8 mouse cellular contexts compared by ENCODE assay signal in the genomic region with DNA sequence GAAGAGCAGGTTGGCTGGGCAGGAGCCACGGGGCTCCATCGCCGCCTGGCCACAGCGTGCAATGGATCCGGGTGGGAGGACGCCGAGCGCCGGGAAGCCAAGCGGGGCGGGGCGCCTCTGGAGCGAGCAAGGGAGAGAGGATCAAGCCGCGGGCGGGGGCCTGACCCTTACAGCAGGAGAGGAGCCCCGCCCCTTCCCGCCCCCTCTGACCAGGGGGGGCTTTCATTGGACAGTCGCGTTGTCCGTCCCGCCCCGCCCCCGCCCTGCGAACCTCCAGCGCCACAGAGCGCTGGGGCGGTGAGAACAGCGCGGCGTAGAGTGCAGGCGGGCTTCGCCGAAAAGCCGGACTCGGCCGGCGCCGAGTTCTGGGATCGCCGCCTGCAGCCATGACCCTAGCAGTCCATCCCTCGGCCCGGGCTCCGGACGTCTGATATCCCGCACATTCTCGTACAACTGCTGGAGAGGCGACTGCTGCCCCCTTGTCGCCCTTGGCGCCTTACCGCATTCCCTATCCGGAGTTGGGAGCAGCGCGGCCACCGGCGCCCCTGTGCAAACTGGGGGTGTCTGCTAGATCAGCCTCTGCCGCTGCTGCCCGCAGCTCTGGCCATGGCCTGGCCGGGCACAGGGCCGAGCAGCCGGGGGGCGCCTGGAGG. TPM values are rescaled to one million over a fixed set of nuclear protein-coding genes. Genes with fewer than 3 reads are reported as not detected.
A peak's percentile ranks its signal among the peaks of the same experiment; 100 is the strongest.
DNase-seq lines count a peak whose midpoint lies in the region; ATAC-seq and TF ChIP-seq lines count a peak whose summit lies in the region.

Gene Tmem135 (minus strand): TSS at position 142 of the 653 bp plus-strand sequence.
Gene Fzd4 (plus strand): TSS at position 275 of the 653 bp plus-strand sequence.

- no peak for TF ChIP-seq CTCF in bone marrow, adult 2 months (IDR thresholded peaks at IDR 0.05; ENCODE audit: control insufficient read depth, insufficient read depth, low read length)

- no peaks in the 10 kb centered on the region for H3K4me1 ChIP-seq in bone marrow, adult 2 months (ENCODE audit: control insufficient read depth, insufficient read depth, low read length)
- H3K4me1 ChIP-seq in embryonic facial prominence, embryonic 15.5 days = peaks cover 16% of the 10 kb centered on the region
- peaks cover 42% of the 10 kb centered on the region for H3K4me1 ChIP-seq in kidney, embryonic 14.5 days (ENCODE audit: control insufficient read depth, insufficient read depth, low read length)
- H3K4me1 ChIP-seq in limb, embryonic 15.5 days = peaks cover 20% of the 10 kb centered on the region; the same call in 1 of the 2 replicates

- 0 out of 2 replicates have a peak, but pooled peaks cover 10% of the 10 kb centered on the region for H3K27me3 ChIP-seq in embryonic facial prominence, embryonic 15.5 days
- no peaks in the 10 kb centered on the region for H3K27me3 ChIP-seq in kidney, embryonic 14.5 days (ENCODE audit: control insufficient read depth, insufficient read depth, low read length)
- peaks cover 7% of the 10 kb centered on the region; the same call in 1 of the 2 replicates for H3K27me3 ChIP-seq in limb, embryonic 15.5 days

- H3K4me2 ChIP-seq in embryonic facial prominence, embryonic 15.5 days (replicated peaks) = peak within 1 kb of the TSS; percentile 99
- peak within 1 kb of the TSS; percentile 85 for H3K4me2 ChIP-seq in kidney, embryonic 14.5 days (replicated peaks; ENCODE audit: low read depth, low read length)
- peak within 1 kb of the TSS; percentile 94 for H3K4me2 ChIP-seq in limb, embryonic 15.5 days

- peak; percentile 88 for DNase-seq in 416B (ENCODE audit: low read depth)
- DNase-seq in heart, adult 9 months (ENCODE audit: low spot score in 2 of 2) = peak; percentile 94 to 96
- DNase-seq in monocyte, adult 2 months (ENCODE audit: low read depth in 1 of 2, low spot score in 2 of 2) = peak; percentile 28 to 60
- peak; percentile 77 for DNase-seq in spleen, postnatal 36 days (ENCODE audit: low spot score in 2 of 2)

- H3K4me3 ChIP-seq in bone marrow, adult 2 months (replicated peaks; ENCODE audit: control insufficient read depth, low read depth, low read length) = peak within 1 kb of the TSS; percentile 62
- peak within 1 kb of the TSS; percentile 77 for H3K4me3 ChIP-seq in embryonic facial prominence, embryonic 15.5 days (replicated peaks)
- H3K4me3 ChIP-seq in kidney, embryonic 14.5 days (ENCODE audit: low read length) = peak within 1 kb of the TSS; percentile 93
- H3K4me3 ChIP-seq in limb, embryonic 15.5 days = peak within 1 kb of the TSS; percentile 85

- H3K9me3 ChIP-seq in embryonic facial prominence, embryonic 15.5 days (replicated peaks) = no peaks in the 10 kb centered on the region
- H3K9me3 ChIP-seq in kidney, embryonic 14.5 days (ENCODE audit: control insufficient read depth, low read length) = no peaks in the 10 kb centered on the region
- H3K9me3 ChIP-seq in limb, embryonic 15.5 days = no peaks in the 10 kb centered on the region

- under 1% methylated on average over 61 of the region's 62 CpGs for WGBS in bone marrow, adult 2 months
- under 1% methylated on average over 61 of the region's 62 CpGs for WGBS in embryonic facial prominence, embryonic 15.5 days
- under 1% methylated on average over 53 of the region's 62 CpGs for WGBS in kidney, embryonic 14.5 days
- whole genome bisulfite sequencing in limb, embryonic 15.5 days = under 1% methylated on average over 62 of the region's 62 CpGs

- peak within 1 kb of the TSS; percentile 74 for H3K9ac ChIP-seq in embryonic facial prominence, embryonic 15.5 days
- H3K9ac ChIP-seq in kidney, embryonic 14.5 days (ENCODE audit: low read depth, low read length) = peak within 1 kb of the TSS; percentile 92
- peak within 1 kb of the TSS; percentile 91 for H3K9ac ChIP-seq in limb, embryonic 15.5 days

- peak; percentile 97 for ATAC-seq in embryonic facial prominence, embryonic 15.5 days (ENCODE audit: insufficient number of reproducible peaks, low FRiP score, low TSS enrichment, low read depth)
- ATAC-seq in kidney, embryonic 14.5 days (ENCODE audit: low FRiP score, low TSS enrichment) = peak; percentile 95
- ATAC-seq in limb, embryonic 15.5 days (ENCODE audit: insufficient number of reproducible peaks, low FRiP score, low TSS enrichment, low read depth) = peak; percentile 98

- peak; percentile 19; the same call in 1 of the 2 replicates for TF ChIP-seq POLR2A in bone marrow, adult 2 months (IDR thresholded peaks at IDR 0.05; ENCODE audit: borderline replicate concordance, control insufficient read depth, low read depth, low read length)

- peak within 1 kb of the TSS; percentile 5; the same call in 1 of the 2 replicates for H3K27ac ChIP-seq in bone marrow, adult 2 months (ENCODE audit: control insufficient read depth, insufficient read depth, low read depth, low read length, poor library complexity)
- peak within 1 kb of the TSS; percentile 79 for H3K27ac ChIP-seq in embryonic facial prominence, embryonic 15.5 days (replicated peaks)
- H3K27ac ChIP-seq in kidney, embryonic 14.5 days (ENCODE audit: low read depth, low read length) = peak within 1 kb of the TSS; percentile 92
- peak within 1 kb of the TSS; percentile 90 for H3K27ac ChIP-seq in limb, embryonic 15.5 days

- H3K36me3 ChIP-seq in embryonic facial prominence, embryonic 15.5 days = peaks cover 3% of the 10 kb centered on the region; the same call in 1 of the 2 replicates
- H3K36me3 ChIP-seq in kidney, embryonic 14.5 days (ENCODE audit: control insufficient read depth, insufficient read depth, low read length) = peaks cover 22% of the 10 kb centered on the region; the same call in 1 of the 2 replicates
- peaks cover 2% of the 10 kb centered on the region; the same call in 1 of the 2 replicates for H3K36me3 ChIP-seq in limb, embryonic 15.5 days

RNA-seq across cellular contexts. Expression of gene Tmem135, which starts in this region (rescaled TPM):
- polyA plus RNA-seq in bone marrow, adult 2 months (2011; ENCODE audit: insufficient read depth, insufficient read length, low replicate concordance, missing spikeins) = 3.7 and 8.2 TPM in 2 replicates
- 19.1 and 25.2 TPM in 2 replicates for polyA plus RNA-seq in embryonic facial prominence, embryonic 15.5 days (2015; fragmentation: Nextera tagmentation; extraction: Ambion mirVana)
- 19.2 and 31.9 TPM in 2 replicates for polyA plus RNA-seq in kidney, embryonic 14.5 days (2014; fragmentation: Nextera tagmentation; extraction: Ambion mirVana)
- polyA plus RNA-seq in limb, embryonic 15.5 days (2015; fragmentation: Nextera tagmentation; extraction: Ambion mirVana) = 19.4 and 20.8 TPM in 2 replicates

RNA-seq across cellular contexts. Expression of gene Fzd4, which starts in this region (rescaled TPM):
- polyA plus RNA-seq in bone marrow, adult 2 months (2011; ENCODE audit: insufficient read depth, insufficient read length, low replicate concordance, missing spikeins) = 1.0 and 2.1 TPM in 2 replicates
- 8.9 and 9.9 TPM in 2 replicates for polyA plus RNA-seq in embryonic facial prominence, embryonic 15.5 days (2015; fragmentation: Nextera tagmentation; extraction: Ambion mirVana)
- 19.9 and 42.0 TPM in 2 replicates for polyA plus RNA-seq in kidney, embryonic 14.5 days (2014; fragmentation: Nextera tagmentation; extraction: Ambion mirVana)
- 11.1 and 12.3 TPM in 2 replicates for polyA plus RNA-seq in limb, embryonic 15.5 days (2015; fragmentation: Nextera tagmentation; extraction: Ambion mirVana)

Comparison
In these comparisons a context has a peak if more than half of its experiments do, and no peak if none do; other contexts are left out.
1. Peak in every context shown above with its lines: DNase-seq, ATAC-seq, H3K4me3 ChIP-seq and H3K27ac ChIP-seq.
2. DNase-seq: peak in every context shown above with its lines; median percentile 95 in heart, adult 9 months; 88 in 416B; 77 in spleen, postnatal 36 days; 44 in monocyte, adult 2 months.
3. H3K27ac ChIP-seq: peak in every context shown above with its lines; median percentile 92 in kidney, embryonic 14.5 days; 90 in limb, embryonic 15.5 days; 79 in embryonic facial prominence, embryonic 15.5 days; 5 in bone marrow, adult 2 months.